In genomic region chr2:181156248-181157121, GRCm38 (mm10) we compare ENCODE assay signal across 9 mouse cellular contexts. TPM values are rescaled to one million over a fixed set of nuclear protein-coding genes. Genes with fewer than 3 reads are reported as not detected.
DNase-seq lines count a peak whose midpoint lies in the region; ATAC-seq and TF ChIP-seq lines count a peak whose summit lies in the region.
"Had no signal": no experiment of that assay in that cellular context is flagged by ENCODE, and none has a peak within 500 bp of the region (broad histone marks: within the 10 kb centered on the region; RNA-seq: fewer than 3 reads in every experiment).

Gene Eef1a2 (minus strand): TSS chr2:181157014.

- no peak for TF ChIP-seq CTCF in testis, adult 2 months (IDR thresholded peaks at IDR 0.05; ENCODE audit: control insufficient read depth, insufficient read depth, insufficient replicate concordance, low read depth, low read length)
- TF ChIP-seq CTCF in heart, adult 2 months (IDR thresholded peaks at IDR 0.05) = peak; percentile 49

- H3K4me1 ChIP-seq in testis, adult 2 months (ENCODE audit: control insufficient read depth, insufficient read depth, low read length) = no peaks in the 10 kb centered on the region; the same call in none of the 2 replicates
- H3K4me1 ChIP-seq in embryonic facial prominence, embryonic 12.5 days = peaks cover 6% of the 10 kb centered on the region; the same call in 1 of the 2 replicates
- peaks cover 16% of the 10 kb centered on the region for H3K4me1 ChIP-seq in heart, adult 2 months (ENCODE audit: control insufficient read depth, insufficient read depth, low read length)
- H3K4me1 ChIP-seq in neural tube, embryonic 12.5 days = peaks cover 26% of the 10 kb centered on the region

- intact Hi-C loops in heart, adult 2 months (cut with DNase I) = loop anchor here (10.0 kb wide), 1 partner anchor 438 kb away; the partner anchor contains the start of genes Prpf6, Samd10 and Zfp512b

- no peak for TF ChIP-seq POLR2A in testis, adult 2 months (IDR thresholded peaks at IDR 0.05; ENCODE audit: control insufficient read depth, low read depth, low read length)
- peak; percentile 74 for TF ChIP-seq POLR2A in heart, adult 2 months (IDR thresholded peaks at IDR 0.05; ENCODE audit: insufficient read depth, low read depth, low read length)

- no peaks in the 10 kb centered on the region for H3K9me3 ChIP-seq in embryonic facial prominence, embryonic 12.5 days
- H3K9me3 ChIP-seq in neural tube, embryonic 12.5 days = no peaks in the 10 kb centered on the region

- peak within 1 kb of the TSS; percentile 14; the same call in 1 of the 2 replicates for H3K4me3 ChIP-seq in testis, adult 2 months (ENCODE audit: control insufficient read depth, low read depth, low read length)
- H3K4me3 ChIP-seq in embryonic facial prominence, embryonic 12.5 days = peak within 1 kb of the TSS; percentile 28
- H3K4me3 ChIP-seq in heart, adult 2 months = peak within 1 kb of the TSS; percentile 61
- H3K4me3 ChIP-seq in neural tube, embryonic 12.5 days = peak within 1 kb of the TSS; percentile 42

- peak within 1 kb of the TSS; percentile 43 for H3K4me2 ChIP-seq in embryonic facial prominence, embryonic 12.5 days (replicated peaks)
- peak within 1 kb of the TSS; percentile 62 for H3K4me2 ChIP-seq in neural tube, embryonic 12.5 days (replicated peaks)

- H3K9ac ChIP-seq in embryonic facial prominence, embryonic 12.5 days = no peak within 1 kb of the TSS
- peak within 1 kb of the TSS; percentile 92 for H3K9ac ChIP-seq in heart, adult 2 months (ENCODE audit: low read depth, low read length)
- peak within 1 kb of the TSS; percentile 64 for H3K9ac ChIP-seq in neural tube, embryonic 12.5 days
- H3K9ac ChIP-seq: liver, embryonic 14.5 days had no signal

- no peak for DNase-seq in testis, postnatal 14 days (ENCODE audit: low spot score)
- DNase-seq in heart, adult 2 months = peak; percentile 72 to 74
- DNase-seq in layer of hippocampus, postnatal 10 days (ENCODE audit: low spot score in 2 of 2) = peak; percentile 68 to 82
- no peak for DNase-seq in thymus, postnatal 14 days
- DNase-seq in kidney, adult 9 months = no peak

- WGBS in embryonic facial prominence, embryonic 12.5 days = 3% methylated on average over 55 of the region's 55 CpGs
- 4% methylated on average over 55 of the region's 55 CpGs for WGBS in heart, adult 2 months
- 4% methylated on average over 55 of the region's 55 CpGs for WGBS in neural tube, embryonic 12.5 days

- no peak for TF ChIP-seq EP300 in heart, adult 2 months (IDR thresholded peaks at IDR 0.05; ENCODE audit: insufficient read depth, low read depth, low read length)

- H3K79me2 ChIP-seq in heart, adult 2 months (replicated peaks; ENCODE audit: control insufficient read depth, insufficient read depth, low read length) = no peaks in the 10 kb centered on the region

- no peak within 1 kb of the TSS for H3K27ac ChIP-seq in testis, adult 2 months (ENCODE audit: control insufficient read depth, insufficient read depth, low read depth, low read length)
- no peak within 1 kb of the TSS for H3K27ac ChIP-seq in embryonic facial prominence, embryonic 12.5 days
- H3K27ac ChIP-seq in heart, adult 2 months = peak within 1 kb of the TSS; percentile 96
- peak within 1 kb of the TSS; percentile 67 for H3K27ac ChIP-seq in neural tube, embryonic 12.5 days
- H3K27ac ChIP-seq: liver, embryonic 14.5 days had no signal

- no peaks in the 10 kb centered on the region for H3K27me3 ChIP-seq in testis, adult 2 months (ENCODE audit: control insufficient read depth, insufficient read depth, low read length)
- peaks cover 46% of the 10 kb centered on the region for H3K27me3 ChIP-seq in embryonic facial prominence, embryonic 12.5 days
- H3K27me3 ChIP-seq in heart, adult 2 months (ENCODE audit: control insufficient read depth, insufficient read depth, low read length) = peaks cover 3% of the 10 kb centered on the region; the same call in 1 of the 2 replicates
- H3K27me3 ChIP-seq in neural tube, embryonic 12.5 days (replicated peaks) = peaks cover 37% of the 10 kb centered on the region

- H3K36me3 ChIP-seq in testis, adult 2 months (ENCODE audit: control insufficient read depth, insufficient read depth, low read length) = no peaks in the 10 kb centered on the region
- no peaks in the 10 kb centered on the region for H3K36me3 ChIP-seq in embryonic facial prominence, embryonic 12.5 days
- H3K36me3 ChIP-seq in heart, adult 2 months (ENCODE audit: control insufficient read depth, insufficient read depth, low read length) = peaks cover 5% of the 10 kb centered on the region; the same call in 1 of the 2 replicates
- no peaks in the 10 kb centered on the region for H3K36me3 ChIP-seq in neural tube, embryonic 12.5 days

- ATAC-seq in embryonic facial prominence, embryonic 12.5 days (ENCODE audit: insufficient number of reproducible peaks, insufficient read depth, low FRiP score, low TSS enrichment) = no peak
- peak; percentile 42 for ATAC-seq in neural tube, embryonic 12.5 days (ENCODE audit: low FRiP score, low read depth)

RNA-seq across cellular contexts. Expression of gene Eef1a2, which starts in this region (rescaled TPM):
- 0.07 TPM in 2 replicates for polyA plus RNA-seq in testis, adult 2 months (2012; rRNA removed)
- polyA plus RNA-seq in embryonic facial prominence, embryonic 12.5 days (2016; fragmentation: Nextera tagmentation; extraction: Ambion mirVana) = 0.22 and 0.42 TPM in 2 replicates
- 1,000 to 10,000 TPM; 1,434 to 1,646 TPM for total RNA-seq in heart, adult 2 months (2021)
- 1,031 and 1,150 TPM in 2 replicates for polyA plus RNA-seq in heart, adult 2 months (2012; rRNA removed)
- total RNA-seq in layer of hippocampus, postnatal 10 days (2021) = 100 to 1,000 TPM; 674 to 713 TPM
- polyA plus RNA-seq in neural tube, embryonic 12.5 days (2016; fragmentation: Nextera tagmentation; extraction: Ambion mirVana) = 2.8 and 3.4 TPM in 2 replicates
- polyA plus RNA-seq: liver, embryonic 14.5 days had no signal

Comparison
In these comparisons a context has a peak if more than half of its experiments do, and no peak if none do; other contexts are left out.
1. RNA of gene Eef1a2 (polyA plus RNA-seq): 1,031 to 1,150 TPM in heart, adult 2 months; 2.8 to 3.4 TPM in neural tube, embryonic 12.5 days, 0.22 to 0.42 TPM in embryonic facial prominence, embryonic 12.5 days and 0.07 TPM in testis, adult 2 months; every median in the first group is over 100 times any median in the second.
2. H3K27ac ChIP-seq: peak in heart, adult 2 months (single experiment) and neural tube, embryonic 12.5 days (single experiment); none in testis, adult 2 months (single experiment) and embryonic facial prominence, embryonic 12.5 days (single experiment).
3. DNase-seq: peak in heart, adult 2 months (2 of 2) and layer of hippocampus, postnatal 10 days (2 of 2); none in testis, postnatal 14 days (single experiment), thymus, postnatal 14 days (single experiment) and kidney, adult 9 months (single experiment).
4. Peak in every context shown above with its lines, with median percentiles within 50 percentile points of each other: H3K4me3 ChIP-seq.